Mouse (Mus musculus): ENCODE results near the gene Coro6.
A peak's percentile ranks its signal among the peaks of the same experiment; 100 is the strongest.

Gene Coro6

DNA sequence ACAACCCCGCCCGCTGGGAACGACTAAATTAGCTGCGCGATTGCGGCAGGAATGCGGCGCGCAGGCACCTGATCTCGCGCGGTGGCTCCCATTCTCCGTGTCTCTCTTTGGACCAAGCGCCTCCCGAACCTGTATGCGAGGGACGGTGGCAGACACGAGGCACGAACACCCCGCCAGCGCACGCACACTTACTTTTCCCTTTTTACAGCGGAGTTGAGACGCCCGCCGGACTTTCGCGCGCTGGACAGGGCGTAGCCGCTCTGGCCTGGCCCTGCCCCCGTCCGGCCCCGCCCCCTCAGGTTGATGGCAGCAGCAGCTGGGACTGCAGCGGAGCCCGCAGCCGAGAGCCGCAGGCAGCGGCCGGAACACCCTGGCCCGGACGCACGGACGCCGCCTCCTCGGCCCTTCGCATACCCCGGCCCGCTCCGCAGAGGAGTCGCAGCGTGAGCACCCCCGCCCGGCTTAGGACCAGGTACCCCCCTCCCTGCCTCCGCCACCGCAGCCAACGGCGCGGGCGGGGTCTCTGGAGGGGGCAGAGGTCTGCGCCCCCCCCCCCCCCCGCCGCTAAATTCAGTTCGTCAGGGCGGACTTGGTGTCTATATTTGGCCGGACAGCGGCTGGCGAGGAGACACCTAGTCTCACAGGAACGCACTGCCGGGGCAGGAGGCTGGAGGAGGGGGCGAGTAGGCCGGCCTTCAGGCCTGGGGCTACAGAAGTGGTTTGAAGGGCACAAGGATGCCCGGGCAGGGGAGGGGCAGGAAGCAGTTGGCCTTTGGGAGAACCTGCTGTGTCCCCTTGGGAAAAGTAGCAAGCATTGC, at the start of gene Coro6:
Gene Coro6, plus strand, starts transcription at position 129 of the 818 bp plus-strand sequence.
- peak; percentile 45 for DNase-seq (ENCODE audit: low read depth, low spot score)

DNA sequence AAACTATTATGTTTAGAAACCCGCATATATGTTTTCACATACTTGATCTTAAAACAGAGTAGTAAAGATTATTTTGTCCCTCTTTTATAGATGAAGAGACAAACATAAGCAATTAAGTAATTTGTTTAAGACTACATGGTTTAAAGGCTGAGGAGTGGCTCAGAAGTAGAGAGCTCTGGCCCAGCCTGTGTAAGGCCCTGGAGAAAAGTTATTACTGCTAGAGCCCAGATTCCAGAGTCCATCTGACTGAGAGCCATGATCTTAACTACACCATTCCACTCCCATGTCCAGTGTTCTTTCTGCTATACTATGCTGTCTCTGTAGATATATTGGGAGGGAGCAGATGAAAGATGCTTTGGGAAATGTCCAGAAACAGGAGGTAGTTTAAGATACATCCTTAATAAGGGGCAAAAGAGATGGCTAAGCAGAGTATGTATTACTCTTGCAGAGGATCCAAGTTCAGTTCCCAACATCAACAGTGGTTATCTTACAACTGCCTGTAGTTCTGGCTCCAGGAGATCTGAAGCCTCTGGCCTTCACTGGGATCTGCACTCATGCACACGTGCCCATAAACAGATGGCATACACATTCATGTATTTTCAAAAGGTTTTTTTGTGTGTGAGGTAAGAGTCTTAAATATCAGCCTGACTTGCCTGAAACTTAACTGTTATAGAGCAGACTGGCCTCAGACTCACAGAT, 47.9 kb upstream of the Coro6 start:
- DNase-seq (ENCODE audit: low read depth, low spot score), result no peak

DNA sequence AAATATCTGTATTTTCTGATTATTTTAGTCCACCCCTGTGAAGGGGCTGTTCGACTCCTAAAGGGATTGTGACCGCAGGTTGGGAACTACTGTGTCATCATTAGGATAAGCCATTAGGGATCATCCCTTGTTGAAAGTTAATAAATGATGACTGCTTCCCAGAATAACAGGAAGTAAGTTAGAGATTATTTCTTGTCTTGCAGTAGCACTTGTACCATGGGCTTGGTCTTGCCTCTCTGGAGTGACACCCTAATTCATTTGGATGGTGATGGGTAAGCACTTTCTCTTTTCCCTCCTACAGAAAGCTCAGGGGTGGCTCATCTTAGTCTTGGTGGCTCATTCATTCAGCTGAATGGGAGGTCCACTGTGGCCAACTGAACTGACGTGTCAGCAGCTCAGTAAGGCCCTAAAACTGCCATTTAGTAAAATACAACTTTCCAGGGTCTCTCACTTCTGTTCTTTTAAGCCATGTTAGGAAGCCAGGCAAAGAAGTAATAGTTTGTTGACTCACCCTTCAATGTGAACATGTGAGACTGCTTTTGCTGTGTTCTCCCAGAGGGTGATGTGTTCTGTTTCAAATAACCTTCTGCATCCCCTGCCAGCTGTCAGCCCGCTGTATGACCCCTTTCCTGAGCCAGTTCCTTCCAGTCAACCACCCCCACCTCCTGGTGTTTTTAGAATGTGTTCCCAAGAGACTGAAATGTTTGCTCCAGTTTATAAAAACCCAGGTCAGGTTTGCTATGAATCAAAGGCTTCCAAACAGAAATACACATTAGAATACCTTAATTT, 45.8 kb upstream of the Coro6 start:
- DNase-seq (ENCODE audit: low read depth, low spot score), result no peak

DNA sequence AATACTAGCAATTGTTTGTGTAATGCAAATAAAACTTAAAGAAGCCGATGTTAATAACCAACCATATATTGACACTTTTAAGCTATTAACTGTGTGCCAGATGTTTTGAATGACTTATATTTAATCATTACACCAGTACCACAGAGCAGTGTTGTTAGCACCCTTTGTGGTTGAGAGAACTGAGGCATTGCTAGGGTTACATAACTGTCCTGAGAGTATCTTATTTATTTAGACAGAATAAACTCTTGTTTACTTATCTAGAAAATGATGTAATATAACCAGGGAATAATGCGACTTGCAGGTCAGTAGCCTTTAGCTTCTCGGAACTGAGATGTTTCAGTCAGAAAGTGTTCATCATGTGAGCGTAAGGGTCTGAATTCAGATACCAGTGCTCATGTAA, 44.2 kb upstream of the Coro6 start:
- DNase-seq (ENCODE audit: low read depth, low spot score), result no peak

GRCm38 (mm10) chr11:77423175-77423859, 38.9 kb upstream of the Coro6 start:
- no peak for DNase-seq (ENCODE audit: low read depth, low spot score)

DNA sequence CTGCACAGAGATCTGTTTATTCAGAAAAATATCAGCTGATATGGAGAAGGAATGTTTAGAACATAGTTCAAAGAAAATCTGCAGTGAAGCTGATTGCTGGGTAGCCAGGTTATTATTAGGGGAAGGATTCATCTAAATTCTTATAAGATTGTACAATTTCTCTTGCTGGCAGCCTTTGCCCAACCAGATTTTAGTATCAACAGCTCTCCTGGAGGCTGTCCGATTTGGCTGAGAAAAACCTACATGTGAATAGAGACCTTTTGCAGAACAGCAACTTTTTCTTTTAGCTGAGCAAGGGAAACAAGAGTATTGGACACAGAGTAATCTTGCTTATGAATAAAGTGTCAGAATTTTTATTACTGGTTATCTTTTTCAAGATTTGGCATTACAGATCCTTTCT, 33.8 kb upstream of the Coro6 start:
- DNase-seq (ENCODE audit: low read depth, low spot score), result no peak

GRCm38 (mm10) chr11:77437026-77437425, 25.2 kb upstream of the Coro6 start:
- DNase-seq (ENCODE audit: low read depth, low spot score), result no peak

GRCm38 (mm10) chr11:77440081-77440480, 22.1 kb upstream of the Coro6 start:
- no peak for DNase-seq (ENCODE audit: low read depth, low spot score)

- no peak for DNase-seq (ENCODE audit: low read depth, low spot score)
These were observed 21.2 kb upstream of the Coro6 start for GRCm38 (mm10) chr11:77441020-77441419.

DNA sequence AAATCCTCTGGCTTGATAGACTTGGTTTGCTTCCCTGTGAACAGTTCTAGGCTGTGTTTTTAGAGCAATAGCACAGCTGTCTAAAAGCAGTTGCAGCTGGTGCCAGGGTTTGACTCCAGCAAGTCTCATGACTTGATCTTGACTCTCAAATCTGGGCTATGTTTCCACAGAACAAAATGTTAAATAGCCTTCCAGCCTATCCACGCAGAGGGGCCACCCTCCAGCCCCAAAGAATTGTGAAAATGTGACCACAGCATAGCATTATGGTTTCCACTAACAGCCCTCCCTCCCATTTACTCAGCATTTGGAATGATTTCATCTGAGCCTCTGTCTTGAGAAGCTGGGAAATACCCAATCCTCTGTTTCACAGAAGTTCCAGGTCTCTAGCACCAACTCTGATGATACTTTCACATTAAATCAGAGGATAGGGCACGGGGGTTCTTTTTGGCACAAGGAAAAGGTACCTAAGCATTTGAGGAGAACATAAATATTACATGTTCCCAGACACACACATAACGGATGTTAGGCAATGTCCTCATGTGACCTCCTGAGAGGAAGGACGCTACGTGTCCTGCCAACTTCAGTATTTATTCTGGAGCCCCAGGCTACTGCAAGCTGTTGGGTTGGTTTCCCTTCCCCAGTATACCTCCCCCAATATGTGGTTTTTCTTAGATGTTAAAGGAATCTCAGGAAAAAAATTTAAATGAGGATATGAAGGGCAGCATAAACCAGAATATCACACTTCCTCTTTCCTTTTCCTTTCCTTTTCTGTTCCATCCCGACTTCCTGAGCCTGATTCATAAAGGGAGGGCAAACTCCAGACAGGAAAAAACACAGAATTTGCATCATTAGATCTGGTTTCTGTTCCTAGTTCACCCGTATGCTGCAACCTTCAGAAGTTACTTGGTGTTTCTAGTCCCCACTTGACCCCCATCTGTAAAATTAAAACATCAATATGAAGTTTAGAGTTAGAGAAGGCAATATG, 19.7 kb upstream of the Coro6 start:
- DNase-seq (ENCODE audit: low read depth, low spot score), result no peak

DNA sequence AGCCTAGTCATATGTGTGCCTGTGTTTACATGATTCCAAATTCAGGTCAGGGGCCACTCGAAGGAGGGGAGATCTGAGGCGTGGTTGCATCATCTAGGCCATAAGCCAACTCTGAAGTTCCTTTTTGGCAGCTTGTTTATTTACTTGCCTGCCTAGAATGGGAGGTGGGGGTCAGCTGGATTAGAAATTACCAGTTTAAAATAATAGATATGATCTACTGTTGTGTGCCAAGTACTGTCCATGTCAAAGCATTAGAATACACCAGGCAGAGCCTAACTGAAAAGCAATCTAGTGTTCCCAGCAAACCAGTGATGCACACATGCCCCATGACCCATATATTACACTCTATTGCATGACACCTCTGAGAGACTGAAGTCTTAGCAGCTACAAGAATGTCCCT, 17.3 kb upstream of the Coro6 start:
- DNase-seq (ENCODE audit: low read depth, low spot score), result no peak

- DNase-seq (ENCODE audit: low read depth, low spot score), result peak; percentile 79
These were observed 15.6 kb upstream of the Coro6 start for GRCm38 (mm10) chr11:77446628-77447041.

DNA sequence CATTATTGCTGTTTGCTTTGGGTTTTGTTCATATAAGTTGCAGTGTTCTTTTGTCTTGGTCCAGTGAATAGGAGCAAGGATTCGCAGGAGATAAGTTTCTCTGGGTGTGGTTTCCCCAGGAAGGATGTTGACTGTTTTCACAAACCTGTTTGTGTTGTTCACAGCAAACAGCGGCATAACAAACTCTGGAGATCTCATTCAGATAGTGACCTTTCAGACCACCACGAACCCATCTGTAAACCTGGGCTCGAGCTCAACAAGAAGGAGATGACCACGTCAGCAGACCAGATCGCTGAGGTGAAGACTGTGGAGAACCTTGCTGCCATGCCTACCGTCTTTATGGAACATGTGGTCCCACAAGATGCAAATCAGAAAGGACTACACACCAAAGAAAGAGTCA, 13.0 kb upstream of the Coro6 start:
- no peak for DNase-seq (ENCODE audit: low read depth, low spot score)

- no peak for DNase-seq (ENCODE audit: low read depth, low spot score)
These were observed 10.5 kb upstream of the Coro6 start for GRCm38 (mm10) chr11:77451670-77452069.

- DNase-seq (ENCODE audit: low read depth, low spot score), result no peak
These were observed 8.8 kb upstream of the Coro6 start for GRCm38 (mm10) chr11:77453388-77453787.

GRCm38 (mm10) chr11:77455770-77456510, 6.3 kb upstream of the Coro6 start:
- no peak for DNase-seq (ENCODE audit: low read depth, low spot score)

GRCm38 (mm10) chr11:77456866-77457265, 5.3 kb upstream of the Coro6 start:
- DNase-seq (ENCODE audit: low read depth, low spot score), result no peak

DNA sequence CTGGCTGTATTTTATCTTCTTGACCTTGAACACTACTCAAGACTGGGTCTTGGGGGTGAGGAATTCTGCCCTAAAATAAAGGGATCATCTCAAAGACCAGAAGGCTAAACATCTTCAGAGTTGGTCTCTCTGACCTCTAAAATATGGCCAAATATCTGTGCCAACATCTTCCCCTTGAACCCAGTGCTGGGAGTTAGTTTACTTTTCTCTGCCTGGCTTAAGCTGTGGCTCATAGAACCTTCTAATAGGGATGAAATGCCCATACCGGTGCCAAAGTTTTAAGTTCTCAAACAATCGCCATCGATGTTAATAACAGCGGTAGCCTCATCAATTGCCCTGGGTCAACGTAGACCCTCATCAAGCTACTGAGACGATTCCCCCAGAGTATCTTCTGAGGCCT, 355 bp upstream of the Coro6 start:
- no peak for DNase-seq (ENCODE audit: low read depth, low spot score)

GRCm38 (mm10) chr11:77463101-77463445, 862 bp downstream of the Coro6 start:
- no peak for DNase-seq (ENCODE audit: low read depth, low spot score)

GRCm38 (mm10) chr11:77463786-77464185, 1.6 kb downstream of the Coro6 start:
- DNase-seq (ENCODE audit: low read depth, low spot score), result no peak

Measured in CD4-positive, CD25-positive, alpha-beta regulatory T cell, adult 2 months (primary cell).